Mouse (Mus musculus) bone marrow macrophage, adult 2 months (primary cell): ENCODE results near the gene Pgbd1.

Experiments used
- CTCF ChIP-seq: IDR thresholded peaks from 2 replicates; pipeline ENCODE4 v1.5.1; 2012; ENCODE audit warnings: low read depth, mild to moderate bottlenecking, low read length, moderate library complexity
- POLR2A ChIP-seq: IDR thresholded peaks from 2 replicates; pipeline ENCODE4 v1.6.1; 2012; ENCODE audit warnings: mild to moderate bottlenecking, low read depth, low read length, borderline replicate concordance

- no peak for TF ChIP-seq CTCF
- TF ChIP-seq POLR2A, result peak; percentile 34; the same call in 1 of the 2 replicates
Measured at GRCm38 (mm10) chr13:21468061-21469019, 27.5 kb upstream of the Pgbd1 start, which contains the start of gene Nkapl.
